Mouse (Mus musculus) spleen, adult 2 months (tissue): ENCODE measurements at regions not wholly inside any gene's neighbourhood (a gene's known extent, or its start where the extent isn't known, plus 50 kb on each side); places are given as distances from the start of the nearest gene placed in this dataset.

ENCODE experiments used
- CTCF ChIP-seq: fragments of 200-500 bp; IDR thresholded peaks from 2 replicates; pipeline ENCODE4 v1.5.1; 2011; ENCODE audit warnings: mild to moderate bottlenecking, inconsistent platforms; ENCODE audit not compliant: insufficient read depth, insufficient read length, insufficient replicate concordance; ENCODE audit errors: extremely low read depth
- POLR2A ChIP-seq: fragments of 200-500 bp; IDR thresholded peaks from 2 replicates; pipeline ENCODE4 v1.6.1; 2011; ENCODE audit warnings: low read depth, low read length, inconsistent platforms

- no peak for TF ChIP-seq CTCF
- no peak for TF ChIP-seq POLR2A
Measured at GRCm38 (mm10) chr8:26762942-26763778, 214.0 kb upstream of the Zfp703 start.
